Mouse (Mus musculus) kidney, adult 18-20 months (tissue): Measurements from ENCODE around the gene Shh.
A peak's percentile ranks its signal among the peaks of the same experiment; 100 is the strongest.

ENCODE experiments used
- DNase-seq: peaks from one replicate; pipeline ENCODE4 v3.0.0; 2021

The Shh gene

DNA sequence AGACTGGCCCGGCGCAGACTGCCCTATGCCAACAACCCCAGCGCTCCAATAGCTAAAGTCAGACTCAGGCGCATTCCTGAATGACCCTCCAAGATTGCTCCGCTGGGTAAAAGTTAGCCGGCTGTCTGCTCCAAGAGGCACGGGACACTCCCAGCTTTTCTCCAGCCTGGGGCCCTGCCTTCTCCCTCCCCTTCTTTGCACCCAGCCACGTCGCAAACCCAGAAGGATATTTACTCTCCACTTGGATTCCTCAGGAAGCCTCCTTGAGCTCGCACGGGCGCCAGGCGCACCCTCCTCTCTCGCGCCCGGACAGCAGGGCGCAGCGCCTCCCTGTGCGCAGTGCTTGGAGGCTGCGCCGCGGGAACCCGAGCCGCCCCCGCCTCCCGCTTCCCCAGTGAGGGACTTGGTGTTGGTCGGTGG lies 8.2 kb downstream of the Shh start:
- DNase-seq, result no peak

DNA sequence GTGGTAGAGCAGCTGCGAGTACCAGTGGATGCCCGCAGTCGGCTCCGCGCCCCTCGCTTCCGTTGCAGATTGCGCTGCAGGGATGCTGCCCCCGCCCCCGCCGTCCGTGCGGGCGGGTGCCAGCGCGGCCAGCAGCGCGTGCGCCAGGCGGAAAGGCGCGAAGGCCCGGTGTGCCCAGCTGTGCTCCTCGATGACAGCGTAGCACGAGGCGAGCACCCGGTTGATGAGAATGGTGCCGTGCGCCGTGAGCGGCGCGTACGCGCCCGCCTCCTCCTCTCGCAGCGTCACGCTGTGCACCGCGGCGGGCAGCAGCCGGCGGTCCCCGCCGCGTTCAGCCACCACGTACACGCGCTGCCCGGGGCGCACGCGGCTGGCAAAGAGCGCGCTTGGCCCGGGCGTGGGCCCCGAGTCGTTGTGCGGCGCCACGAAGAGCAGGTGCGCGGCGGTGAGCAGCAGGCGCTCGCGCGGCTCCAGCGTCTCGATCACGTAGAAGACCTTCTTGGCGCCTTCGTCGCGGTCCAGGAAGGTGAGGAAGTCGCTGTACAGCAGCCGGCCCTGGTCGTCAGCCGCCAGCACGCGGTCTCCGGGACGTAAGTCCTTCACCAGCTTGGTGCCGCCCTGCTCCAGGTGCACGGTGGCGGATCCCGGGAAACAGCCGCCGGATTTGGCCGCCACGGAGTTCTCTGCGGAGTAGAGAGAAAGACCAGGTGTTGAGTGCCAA lies 9.0 kb downstream of the Shh start:
- DNase-seq, result no peak

- no peak for DNase-seq
These were observed 10.7 kb downstream of the Shh start for GRCm38 (mm10) chr5:28456366-28456765.

DNA sequence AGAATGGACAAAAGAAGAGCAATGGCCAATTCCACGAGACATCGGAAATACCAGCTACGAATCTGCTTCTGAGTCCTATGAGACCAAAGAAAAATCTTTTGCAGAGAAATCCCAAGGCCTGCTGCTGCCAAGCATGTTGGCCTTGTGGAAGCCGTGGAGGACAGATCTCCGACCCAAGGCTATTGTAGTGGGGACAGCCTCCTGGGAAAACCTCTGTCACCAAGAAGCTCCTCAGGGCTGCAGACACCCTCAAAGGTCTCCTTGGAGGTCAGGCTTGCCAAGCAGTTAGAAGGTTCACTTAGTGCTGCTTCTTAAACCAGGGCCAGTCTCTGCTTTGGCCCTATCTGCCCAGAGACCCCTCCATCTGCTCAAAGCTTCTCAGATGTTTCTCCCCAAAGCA lies 11.3 kb downstream of the Shh start:
- no peak for DNase-seq

- no peak for DNase-seq
These were observed 12.5 kb downstream of the Shh start for GRCm38 (mm10) chr5:28454546-28454945.

DNA sequence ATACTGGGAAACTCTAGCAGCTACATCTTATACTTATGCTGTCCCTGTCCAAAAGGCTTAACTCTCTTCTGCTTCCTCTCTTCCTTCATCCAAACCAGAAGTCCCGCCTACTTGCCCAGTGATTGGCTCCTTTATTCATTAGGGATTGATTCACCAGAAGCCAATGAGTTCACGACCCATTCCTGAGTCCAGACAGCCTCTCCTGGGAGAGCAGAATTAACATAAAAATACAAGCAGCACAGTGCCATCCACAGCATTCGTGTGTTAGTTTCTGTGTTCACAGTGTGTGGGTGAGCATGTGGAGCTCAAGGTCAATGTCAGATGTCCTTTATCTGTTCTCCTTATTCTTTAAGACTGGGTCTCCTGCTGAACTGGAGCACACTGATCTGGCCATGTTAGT lies 13.5 kb downstream of the Shh start:
- DNase-seq, result no peak

DNA sequence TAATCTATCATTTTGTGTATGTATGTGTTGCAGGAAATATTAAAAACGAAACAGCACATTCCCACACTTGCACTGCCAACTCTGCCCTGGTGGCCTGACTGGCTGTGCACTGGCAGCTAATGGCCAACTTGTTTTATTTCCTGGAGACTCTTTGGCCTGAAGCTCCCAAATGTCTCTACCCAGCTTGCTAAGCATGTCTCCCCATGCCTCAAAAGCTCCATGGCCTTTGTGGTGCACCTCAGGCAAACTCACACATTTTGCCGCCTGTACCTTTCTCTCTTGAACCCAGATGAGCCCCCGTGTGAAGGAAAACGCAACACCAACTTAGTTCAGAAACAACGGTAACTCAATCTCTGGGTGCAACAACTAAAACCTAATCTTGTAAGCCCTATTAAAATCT lies 14.0 kb downstream of the Shh start:
- no peak for DNase-seq

- DNase-seq, result peak; percentile 85
These were observed 15.9 kb downstream of the Shh start for GRCm38 (mm10) chr5:28451053-28451638.

DNA sequence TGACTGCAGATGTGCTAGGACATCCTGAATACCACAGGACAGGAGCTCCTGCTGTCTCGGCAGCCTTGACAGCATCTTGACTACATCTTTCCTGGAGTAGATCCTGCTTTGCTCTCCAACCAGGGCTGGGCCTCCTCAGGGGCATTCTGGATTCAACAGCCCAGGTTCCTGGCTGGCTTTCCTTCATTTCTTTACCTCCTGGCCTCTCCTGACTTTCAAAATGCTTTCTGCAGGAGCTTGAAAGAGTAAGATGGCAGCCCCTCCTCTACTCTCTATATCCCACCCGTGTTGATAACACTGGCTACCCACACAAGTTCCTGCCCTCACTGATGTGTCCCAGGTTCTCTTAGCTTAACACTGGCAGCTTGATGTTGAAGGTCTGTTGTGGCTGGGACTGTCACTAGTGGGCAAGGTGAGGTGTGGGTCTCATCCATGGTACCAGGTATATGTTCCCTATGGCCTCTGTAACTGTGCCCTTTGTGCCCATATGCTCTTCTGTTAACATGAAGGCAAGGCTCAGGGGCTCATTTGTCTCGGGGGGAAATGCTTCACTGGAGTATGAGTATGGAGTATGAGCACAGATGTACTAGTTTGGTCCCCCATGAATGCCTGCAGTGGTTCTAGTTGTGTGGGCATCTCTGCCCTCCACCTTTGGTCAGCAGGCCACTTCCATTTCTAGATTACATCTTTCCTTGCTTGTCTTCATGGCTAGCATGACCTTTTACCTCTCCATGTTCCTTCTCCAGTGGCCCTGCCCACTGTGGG lies 16.7 kb downstream of the Shh start:
- no peak for DNase-seq

DNA sequence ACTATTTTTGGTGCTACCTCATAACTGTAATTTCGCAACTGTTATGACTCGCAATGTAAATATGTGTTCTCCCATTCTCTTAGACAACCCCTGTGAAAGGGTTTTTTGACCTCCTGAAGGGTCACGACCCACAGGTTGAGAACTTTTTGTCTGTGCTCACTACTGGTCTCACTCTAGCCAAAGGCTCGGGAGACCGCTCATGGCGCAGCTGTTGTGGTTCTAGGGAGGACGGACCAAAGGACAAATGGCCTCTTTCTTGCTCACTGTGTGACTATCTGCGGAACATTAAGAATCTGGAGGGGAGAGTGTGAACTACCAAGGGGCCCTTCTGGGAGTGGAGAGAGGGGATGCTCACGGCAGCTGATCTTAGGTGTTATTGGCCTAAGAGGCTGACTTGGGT lies 41.1 kb downstream of the Shh start:
- DNase-seq, result no peak

GRCm38 (mm10) chr5:28423781-28424180 lies 43.3 kb downstream of the Shh start:
- DNase-seq, result no peak

DNA sequence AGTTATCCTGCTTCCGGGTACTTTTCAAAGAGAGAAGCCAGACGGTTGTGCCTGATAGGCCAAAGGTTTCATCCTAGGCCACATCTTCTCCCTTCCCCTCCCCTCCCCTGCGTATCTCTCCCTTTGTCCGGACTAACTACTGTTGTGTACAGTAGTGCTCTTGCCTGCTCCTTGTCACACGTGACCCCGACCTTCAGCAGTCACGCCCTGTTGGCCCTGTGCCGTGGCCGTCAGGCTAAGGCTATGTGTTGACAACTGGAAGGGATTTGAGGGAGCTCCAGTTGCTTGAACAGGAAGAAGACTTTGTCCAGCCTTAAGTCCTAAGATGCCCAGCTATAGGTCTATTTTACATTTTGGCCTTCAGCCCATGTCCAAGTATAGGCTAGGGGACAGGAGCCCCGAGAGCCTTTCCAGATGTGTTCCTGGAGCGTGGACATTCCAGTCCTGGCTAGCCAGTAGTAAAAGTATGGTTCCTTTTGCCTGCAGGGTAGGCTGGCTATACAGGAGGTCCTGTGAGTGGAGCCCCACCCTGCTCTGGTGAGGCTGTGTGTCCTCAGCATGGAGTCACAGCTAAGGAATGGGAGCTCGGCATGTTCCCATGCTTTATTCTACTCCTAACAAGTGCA lies 47.3 kb downstream of the Shh start:
- no peak for DNase-seq

- DNase-seq, result no peak
These were observed 48.3 kb downstream of the Shh start for GRCm38 (mm10) chr5:28418734-28419133.

- no peak for DNase-seq
These were observed 51.0 kb downstream of the Shh start for GRCm38 (mm10) chr5:28416029-28416428.

GRCm38 (mm10) chr5:28414076-28414475 lies 53.0 kb downstream of the Shh start:
- DNase-seq, result no peak

GRCm38 (mm10) chr5:28413533-28413932 lies 53.5 kb downstream of the Shh start:
- no peak for DNase-seq

- no peak for DNase-seq
These were observed 54.9 kb downstream of the Shh start for GRCm38 (mm10) chr5:28412006-28412685.
